Mouse (Mus musculus): ENCODE results near the gene Olfr450. TPM values are rescaled to one million over a fixed set of nuclear protein-coding genes. Genes with fewer than 3 reads are reported as not detected.

Olfr450 gene
- total RNA-seq (2015; ENCODE audit: low replicate concordance) (not detected in 2 replicates), total RNA-seq (2017; ENCODE audit: low replicate concordance) (not detected in 2 replicates)

- ATAC-seq (replicated peaks; ENCODE audit: low FRiP score, poor library complexity, severe bottlenecking) = no peak
These were observed at the start of gene Olfr450 for GRCm38 (mm10) chr6:42811639-42812038. TSS of gene Olfr450 (plus strand) at chr6:42811939.

- ATAC-seq (replicated peaks; ENCODE audit: low FRiP score, poor library complexity, severe bottlenecking) = no peak
These were observed 34.7 kb upstream of the Olfr450 start for GRCm38 (mm10) chr6:42777066-42777465.

GRCm38 (mm10) chr6:42784793-42785192 lies 26.9 kb upstream of the Olfr450 start, which contains the start of gene Olfr452:
TSS of gene Olfr452 (plus strand) at chr6:42785093.
- no peak for ATAC-seq (replicated peaks; ENCODE audit: low FRiP score, poor library complexity, severe bottlenecking)

GRCm38 (mm10) chr6:42790247-42790948 lies 21.3 kb upstream of the Olfr450 start:
- ATAC-seq (replicated peaks; ENCODE audit: low FRiP score, poor library complexity, severe bottlenecking) = no peak

DNA sequence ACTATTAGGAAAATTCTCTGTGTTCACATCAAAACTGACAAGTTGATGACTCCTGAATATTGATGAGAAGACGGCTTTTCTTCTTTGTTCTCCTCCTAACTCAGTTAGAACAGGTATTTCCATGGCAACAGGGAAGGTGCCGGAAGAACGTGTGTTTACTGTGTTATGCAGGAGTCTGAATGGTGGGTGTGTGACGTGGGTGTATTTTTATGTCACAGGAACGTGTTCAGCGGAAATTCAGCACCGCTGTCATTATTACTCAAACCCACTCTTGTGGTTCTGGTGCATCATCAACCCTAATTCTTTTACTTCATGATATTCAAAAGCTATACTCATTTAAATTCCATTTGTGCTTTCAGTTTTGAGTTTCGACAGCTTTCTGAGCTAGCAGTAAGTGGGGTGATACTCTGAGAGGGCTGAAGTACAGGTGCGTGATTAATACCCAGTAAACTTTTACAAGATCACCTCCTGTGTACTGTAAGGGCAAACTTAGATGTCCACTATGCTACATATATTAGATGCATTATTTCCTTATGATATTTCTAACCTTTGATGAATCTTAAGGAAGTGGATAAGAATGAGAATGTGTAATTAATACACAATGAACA lies 20.7 kb upstream of the Olfr450 start:
- ATAC-seq (replicated peaks; ENCODE audit: low FRiP score, poor library complexity, severe bottlenecking) = no peak

- ATAC-seq (replicated peaks; ENCODE audit: low FRiP score, poor library complexity, severe bottlenecking) = no peak
These were observed 16.8 kb upstream of the Olfr450 start for GRCm38 (mm10) chr6:42794982-42795381.

- no peak for ATAC-seq (replicated peaks; ENCODE audit: low FRiP score, poor library complexity, severe bottlenecking)
These were observed 22.3 kb downstream of the Olfr450 start, which contains the start of gene Olfr449 for GRCm38 (mm10) chr6:42834084-42834483. TSS of gene Olfr449 (plus strand) at chr6:42834384.

GRCm38 (mm10) chr6:42860222-42860819 lies 48.6 kb downstream of the Olfr450 start:
- no peak for ATAC-seq (replicated peaks; ENCODE audit: low FRiP score, poor library complexity, severe bottlenecking)

Other genes starting within 250 kb of the Olfr450 start
- not detected in 2 replicates for gene Tcaf3, start 214.2 kb upstream of the Olfr450 start, total RNA-seq (2015; ENCODE audit: low replicate concordance)
- 0.42 TPM in 1 of 2 replicates, not detected in the other for gene Tcaf3, start 214.2 kb upstream of the Olfr450 start, total RNA-seq (2017; ENCODE audit: low replicate concordance)
- gene Tcaf2, start 166.7 kb upstream of the Olfr450 start, total RNA-seq (2015; ENCODE audit: low replicate concordance) = not detected in 2 replicates
- not detected in 2 replicates for gene Tcaf2, start 166.7 kb upstream of the Olfr450 start, total RNA-seq (2017; ENCODE audit: low replicate concordance)
- gene Tcaf1, start 101.9 kb upstream of the Olfr450 start, total RNA-seq (2015; ENCODE audit: low replicate concordance) = not detected in 2 replicates
- gene Tcaf1, start 101.9 kb upstream of the Olfr450 start, total RNA-seq (2017; ENCODE audit: low replicate concordance) = not detected in 2 replicates
- not detected in 2 replicates for gene Olfr453, start 72.6 kb upstream of the Olfr450 start, total RNA-seq (2015; ENCODE audit: low replicate concordance)
- not detected in 2 replicates for gene Olfr453, start 72.6 kb upstream of the Olfr450 start, total RNA-seq (2017; ENCODE audit: low replicate concordance)
- gene Olfr38, start 55.5 kb upstream of the Olfr450 start, total RNA-seq (2015; ENCODE audit: low replicate concordance) = not detected in 2 replicates
- gene Olfr38, start 55.5 kb upstream of the Olfr450 start, total RNA-seq (2017; ENCODE audit: low replicate concordance) = not detected in 2 replicates
- not detected in 2 replicates for gene Olfr452, start 26.8 kb upstream of the Olfr450 start, total RNA-seq (2015; ENCODE audit: low replicate concordance)
- not detected in 2 replicates for gene Olfr452, start 26.8 kb upstream of the Olfr450 start, total RNA-seq (2017; ENCODE audit: low replicate concordance)
- gene Olfr449, start 22.4 kb downstream of the Olfr450 start, total RNA-seq (2015; ENCODE audit: low replicate concordance) = not detected in 2 replicates
- not detected in 2 replicates for gene Olfr449, start 22.4 kb downstream of the Olfr450 start, total RNA-seq (2017; ENCODE audit: low replicate concordance)
- gene Olfr448, start 78.5 kb downstream of the Olfr450 start, total RNA-seq (2015; ENCODE audit: low replicate concordance) = 0.58 TPM in 1 of 2 replicates, not detected in the other
- not detected in 2 replicates for gene Olfr448, start 78.5 kb downstream of the Olfr450 start, total RNA-seq (2017; ENCODE audit: low replicate concordance)
- gene Olfr447, start 96.9 kb downstream of the Olfr450 start, total RNA-seq (2015; ENCODE audit: low replicate concordance) = not detected in 2 replicates
- not detected in 2 replicates for gene Olfr447, start 96.9 kb downstream of the Olfr450 start, total RNA-seq (2017; ENCODE audit: low replicate concordance)
- not detected in 2 replicates for gene Olfr446, start 109.4 kb downstream of the Olfr450 start, total RNA-seq (2015; ENCODE audit: low replicate concordance)
- not detected in 2 replicates for gene Olfr446, start 109.4 kb downstream of the Olfr450 start, total RNA-seq (2017; ENCODE audit: low replicate concordance)
- not detected in 2 replicates for gene Olfr444, start 137.1 kb downstream of the Olfr450 start, total RNA-seq (2015; ENCODE audit: low replicate concordance)
- not detected in 2 replicates for gene Olfr444, start 137.1 kb downstream of the Olfr450 start, total RNA-seq (2017; ENCODE audit: low replicate concordance)